Mouse (Mus musculus) megakaryocyte, embryonic 14.5 days (primary cell): ENCODE data around the gene Inpp5d. TPM values are rescaled to one million over a fixed set of nuclear protein-coding genes. Genes with fewer than 3 reads are reported as not detected.

Experiments
- H3K27me3 ChIP-seq: replicated peaks from 2 replicates; pipeline ENCODE3; 2012; ENCODE audit warnings: inconsistent platforms
- H3K36me3 ChIP-seq: replicated peaks from 2 replicates; pipeline ENCODE3; 2012; ENCODE audit warnings: low read length, inconsistent platforms, mixed read lengths
- H3K4me1 ChIP-seq: 2 replicates; pipeline ENCODE4 v1.6.1; 2012; ENCODE audit warnings: inconsistent platforms
- H3K4me3 ChIP-seq: replicated peaks from 2 replicates; pipeline ENCODE3; 2012; ENCODE audit warnings: moderate library complexity, mild to moderate bottlenecking, inconsistent platforms
- H3K9me3 ChIP-seq: 2 replicates; pipeline ENCODE4 v1.6.1; 2012; ENCODE audit warnings: inconsistent platforms
- FLI1 ChIP-seq: IDR thresholded peaks from 2 replicates; pipeline ENCODE4 v1.6.1; 2012; ENCODE audit warnings: low read length, inconsistent platforms, mixed read lengths
- GATA1 ChIP-seq: IDR thresholded peaks from 3 replicates; pipeline ENCODE4 v1.6.1; 2012; ENCODE audit warnings: mixed read lengths, low read length, inconsistent platforms, borderline replicate concordance
- polyA plus RNA-seq: library from polyadenylated mRNA; stranded (reverse); fragments of >175 nt; gene quantifications from 2 replicates; pipeline ENCODE4 v1.2.3, GENCODE M21; 2012; ENCODE audit warnings: low replicate concordance; ENCODE audit not compliant: insufficient read depth

Gene Inpp5d
- polyA plus RNA-seq, 1 experiment: 107 TPM

GRCm38 (mm10) chr1:87621858-87622279 is 1.8 kb downstream of the Inpp5d start:
- H3K4me3 ChIP-seq: peak overlapping the region; percentile 92
- TF ChIP-seq FLI1 (no peak), GATA1 (no peak)

GRCm38 (mm10) chr1:87623977-87624666 is 4.0 kb downstream of the Inpp5d start:
- Histone ChIP-seq H3K4me3 (peak overlapping the region; percentile 90), H3K27me3 (no peaks in the 10 kb centered on the region), H3K4me1 (peaks cover 95% of the 10 kb centered on the region), H3K36me3 (peaks cover 66% of the 10 kb centered on the region), H3K9me3 (no peaks in the 10 kb centered on the region)
- TF ChIP-seq GATA1 (no peak), FLI1 (no peak)

More at GRCm38 (mm10) chr1:87621858-87622279, 1.8 kb downstream of the Inpp5d start:
- peaks cover 74% of the 10 kb centered on the region for H3K4me1 ChIP-seq
- no peaks in the 10 kb centered on the region for H3K27me3 ChIP-seq
- H3K9me3 ChIP-seq: no peaks in the 10 kb centered on the region
- H3K36me3 ChIP-seq: peaks cover 44% of the 10 kb centered on the region

- Histone ChIP-seq H3K4me1 (peaks cover 95% of the 10 kb centered on the region), H3K4me3 (peak overlapping the region; percentile 90), H3K36me3 (peaks cover 73% of the 10 kb centered on the region), H3K9me3 (no peaks in the 10 kb centered on the region), H3K27me3 (no peaks in the 10 kb centered on the region)
- TF ChIP-seq GATA1 (no peak), FLI1 (no peak)
Measured at GRCm38 (mm10) chr1:87624826-87625225, 4.7 kb downstream of the Inpp5d start.

GRCm38 (mm10) chr1:87625254-87626025 is 5.3 kb downstream of the Inpp5d start:
- peaks cover 95% of the 10 kb centered on the region for H3K4me1 ChIP-seq
- peaks cover 79% of the 10 kb centered on the region for H3K36me3 ChIP-seq
- H3K9me3 ChIP-seq: no peaks in the 10 kb centered on the region
- H3K4me3 ChIP-seq: peak overlapping the region; percentile 90
- H3K27me3 ChIP-seq: no peaks in the 10 kb centered on the region
- TF ChIP-seq GATA1 (no peak), FLI1 (no peak)

GRCm38 (mm10) chr1:87626344-87626743 is 6.2 kb downstream of the Inpp5d start:
- Histone ChIP-seq H3K4me1 (peaks cover 99% of the 10 kb centered on the region), H3K9me3 (no peaks in the 10 kb centered on the region), H3K27me3 (no peaks in the 10 kb centered on the region), H3K36me3 (peaks cover 87% of the 10 kb centered on the region), H3K4me3 (peak overlapping the region; percentile 88)
- peak; percentile 94 for TF ChIP-seq FLI1
- TF ChIP-seq GATA1: no peak; the same call in 2 of the 3 replicates

- TF ChIP-seq GATA1: no peak
- TF ChIP-seq FLI1: no peak
- peaks cover 89% of the 10 kb centered on the region for H3K36me3 ChIP-seq
- H3K9me3 ChIP-seq: no peaks in the 10 kb centered on the region
- no peaks in the 10 kb centered on the region for H3K27me3 ChIP-seq
- H3K4me1 ChIP-seq: peaks cover 99% of the 10 kb centered on the region
- H3K4me3 ChIP-seq: peak overlapping the region; percentile 69
Measured at GRCm38 (mm10) chr1:87628085-87628484, 8.0 kb downstream of the Inpp5d start.

GRCm38 (mm10) chr1:87631584-87631983 is 11.5 kb downstream of the Inpp5d start:
- peaks cover 98% of the 10 kb centered on the region for H3K4me1 ChIP-seq

GRCm38 (mm10) chr1:87632163-87632562 is 12.1 kb downstream of the Inpp5d start:
- Histone ChIP-seq H3K36me3 (peaks cover 92% of the 10 kb centered on the region), H3K4me1 (peaks cover 98% of the 10 kb centered on the region), H3K27me3 (no peaks in the 10 kb centered on the region), H3K4me3 (peak overlapping the region; percentile 15), H3K9me3 (no peaks in the 10 kb centered on the region)
- TF ChIP-seq FLI1 (no peak), GATA1 (no peak)

More at GRCm38 (mm10) chr1:87631584-87631983, 11.5 kb downstream of the Inpp5d start:
- Histone ChIP-seq H3K27me3 (no peaks in the 10 kb centered on the region), H3K9me3 (no peaks in the 10 kb centered on the region), H3K4me3 (peak overlapping the region; percentile 71), H3K36me3 (peaks cover 95% of the 10 kb centered on the region)
- no peak for TF ChIP-seq GATA1
- TF ChIP-seq FLI1: no peak

GRCm38 (mm10) chr1:87636716-87637117 is 16.6 kb downstream of the Inpp5d start:
- Histone ChIP-seq H3K4me1 (peaks cover 98% of the 10 kb centered on the region), H3K27me3 (no peaks in the 10 kb centered on the region), H3K9me3 (no peaks in the 10 kb centered on the region), H3K4me3 (peak overlapping the region; percentile 86), H3K36me3 (peaks cover 83% of the 10 kb centered on the region)
- no peak for TF ChIP-seq GATA1
- no peak for TF ChIP-seq FLI1

GRCm38 (mm10) chr1:87637121-87637877 is 17.2 kb downstream of the Inpp5d start:
- Histone ChIP-seq H3K4me3 (peak overlapping the region; percentile 73), H3K4me1 (peaks cover 98% of the 10 kb centered on the region)

More at GRCm38 (mm10) chr1:87637121-87637877, 17.2 kb downstream of the Inpp5d start:
- TF ChIP-seq FLI1: no peak
- TF ChIP-seq GATA1: no peak
- no peaks in the 10 kb centered on the region for H3K27me3 ChIP-seq
- H3K9me3 ChIP-seq: no peaks in the 10 kb centered on the region
- peaks cover 84% of the 10 kb centered on the region for H3K36me3 ChIP-seq
